Mouse (Mus musculus): ENCODE results near the gene Siglece.

GRCm38 (mm10) chr7:43613816-43614551, 46.0 kb downstream of the Siglece start:
- TF ChIP-seq CTCF (IDR thresholded peaks at IDR 0.05; ENCODE audit: low read depth), result no peak
- TF ChIP-seq EP300 (IDR thresholded peaks at IDR 0.05; ENCODE audit: low read depth), result no peak
